Mouse (Mus musculus): Measurements from ENCODE around the gene Akr1b7. TPM values are rescaled to one million over a fixed set of nuclear protein-coding genes. Genes with fewer than 3 reads are reported as not detected.
"Not testable (repeated sequence)": the region's sequence is repeated elsewhere in the genome, so short reads cannot be mapped to it uniquely, and the experiment has no call there.

The Akr1b7 gene
- total and polyA plus RNA-seq, 2 experiments from 2014 or later: 0.31 TPM; not detected in 1

- H3K9ac ChIP-seq (replicated peaks; ENCODE audit: low read depth, low read length): no peak overlapping the region
- H3K27ac ChIP-seq (ENCODE audit: low read depth): no peak overlapping the region
- ATAC-seq (ENCODE audit: insufficient read depth, low read depth) (no peak), DNase-seq (ENCODE audit: low spot score) (no peak)
- no peaks in the 10 kb centered on the region for H3K9me3 ChIP-seq (replicated peaks; ENCODE audit: control insufficient read depth, low read length)
- no peaks in the 10 kb centered on the region for H3K36me3 ChIP-seq (replicated peaks; ENCODE audit: control insufficient read depth, insufficient read depth, low read length)
- TF ChIP-seq EP300 (IDR thresholded peaks at IDR 0.05; ENCODE audit: low read depth) (no peak), CTCF (IDR thresholded peaks at IDR 0.05; ENCODE audit: low read depth) (no peak)
- no peak overlapping the region for H3K4me3 ChIP-seq (ENCODE audit: low read depth, low read length)
- 90% methylated on average over 4 of the region's 4 CpGs for WGBS
- no peaks in the 10 kb centered on the region for H3K27me3 ChIP-seq (ENCODE audit: control insufficient read depth, insufficient read depth, low read length)
- no peak overlapping the region for H3K4me2 ChIP-seq (ENCODE audit: low read depth, low read length)
- H3K4me1 ChIP-seq (ENCODE audit: control insufficient read depth, insufficient read depth): no peaks in the 10 kb centered on the region
Measured at GRCm38 (mm10) chr6:34406746-34407145, 5.4 kb upstream of the Akr1b7 start.

- Histone ChIP-seq H3K9me3 (replicated peaks; ENCODE audit: control insufficient read depth, low read length) (no peaks in the 10 kb centered on the region), H3K27me3 (ENCODE audit: control insufficient read depth, insufficient read depth, low read length) (no peaks in the 10 kb centered on the region), H3K4me2 (ENCODE audit: low read depth, low read length) (no peak overlapping the region), H3K27ac (ENCODE audit: low read depth) (no peak overlapping the region), H3K4me3 (ENCODE audit: low read depth, low read length) (no peak overlapping the region), H3K4me1 (ENCODE audit: control insufficient read depth, insufficient read depth) (no peaks in the 10 kb centered on the region), H3K36me3 (replicated peaks; ENCODE audit: control insufficient read depth, insufficient read depth, low read length) (no peaks in the 10 kb centered on the region), H3K9ac (replicated peaks; ENCODE audit: low read depth, low read length) (no peak overlapping the region)
- ATAC-seq (ENCODE audit: insufficient read depth, low read depth) (no peak), DNase-seq (ENCODE audit: low spot score) (no peak)
- no peak for TF ChIP-seq CTCF (IDR thresholded peaks at IDR 0.05; ENCODE audit: low read depth)
- TF ChIP-seq EP300 (IDR thresholded peaks at IDR 0.05; ENCODE audit: low read depth): no peak
- WGBS: 86% methylated on average over 10 of the region's 10 CpGs
Measured at GRCm38 (mm10) chr6:34407403-34407802, 4.7 kb upstream of the Akr1b7 start.

DNA sequence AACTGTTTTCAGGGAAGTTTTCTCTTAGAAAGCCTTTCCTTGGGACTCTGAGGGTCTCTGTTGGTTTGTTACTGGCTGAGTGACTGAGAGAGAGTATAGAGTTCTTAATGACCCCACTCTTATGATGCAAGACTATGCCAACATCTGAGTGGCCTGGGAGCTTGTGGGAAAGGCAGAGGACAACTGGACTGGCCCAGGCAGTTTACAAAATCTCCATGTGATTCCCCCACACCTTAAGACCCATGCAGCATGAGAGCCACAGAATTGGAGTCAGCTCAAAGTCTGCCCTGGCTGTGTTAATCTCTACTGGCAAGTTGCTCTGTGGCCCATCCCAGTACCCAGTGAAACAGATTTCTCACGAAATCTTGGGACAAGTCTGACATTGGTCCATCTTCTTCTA, 554 bp downstream of the Akr1b7 start:
- no peaks in the 10 kb centered on the region for H3K9me3 ChIP-seq (replicated peaks; ENCODE audit: control insufficient read depth, low read length)
- TF ChIP-seq EP300 (IDR thresholded peaks at IDR 0.05; ENCODE audit: low read depth) (no peak), CTCF (IDR thresholded peaks at IDR 0.05; ENCODE audit: low read depth) (no peak)
- ATAC-seq (ENCODE audit: insufficient read depth, low read depth): no peak
- no peak overlapping the region for H3K4me3 ChIP-seq (ENCODE audit: low read depth, low read length)
- H3K9ac ChIP-seq (replicated peaks; ENCODE audit: low read depth, low read length): no peak overlapping the region
- no peak for DNase-seq (ENCODE audit: low spot score)
- H3K27me3 ChIP-seq (ENCODE audit: control insufficient read depth, insufficient read depth, low read length): no peaks in the 10 kb centered on the region
- H3K36me3 ChIP-seq (replicated peaks; ENCODE audit: control insufficient read depth, insufficient read depth, low read length): no peaks in the 10 kb centered on the region
- 60% methylated on average over 1 of the region's 1 CpGs for WGBS
- H3K4me2 ChIP-seq (ENCODE audit: low read depth, low read length): no peak overlapping the region
- no peaks in the 10 kb centered on the region for H3K4me1 ChIP-seq (ENCODE audit: control insufficient read depth, insufficient read depth)
- H3K27ac ChIP-seq (ENCODE audit: low read depth): no peak overlapping the region

DNA sequence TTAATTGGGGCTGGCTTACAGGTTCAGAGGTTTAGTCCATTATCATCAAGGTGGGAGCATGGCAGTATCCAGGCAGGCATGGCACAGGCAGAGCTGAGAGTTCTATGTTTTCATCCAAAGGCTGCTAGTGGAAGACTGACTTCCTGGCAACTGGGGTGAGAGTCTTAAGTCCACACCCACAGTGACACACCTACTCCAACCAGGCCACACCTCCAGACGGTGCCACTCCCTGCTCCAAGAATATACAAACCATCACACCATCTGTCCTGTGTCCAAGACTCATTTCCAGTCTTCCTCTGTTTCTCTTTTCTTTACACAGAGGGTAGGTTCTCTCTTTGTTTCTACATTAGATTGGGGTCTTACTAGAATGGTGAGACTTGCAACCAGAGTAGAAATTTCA, 1.3 kb downstream of the Akr1b7 start:
- WGBS: 38% methylated on average over 1 of the region's 1 CpGs
- not testable (repeated sequence) for ATAC-seq (ENCODE audit: insufficient read depth, low read depth); H3K9me3 ChIP-seq (replicated peaks; ENCODE audit: control insufficient read depth, low read length); DNase-seq (ENCODE audit: low spot score); H3K4me1 ChIP-seq (ENCODE audit: control insufficient read depth, insufficient read depth); H3K27ac ChIP-seq (ENCODE audit: low read depth); H3K9ac ChIP-seq (replicated peaks; ENCODE audit: low read depth, low read length); H3K36me3 ChIP-seq (replicated peaks; ENCODE audit: control insufficient read depth, insufficient read depth, low read length); H3K27me3 ChIP-seq (ENCODE audit: control insufficient read depth, insufficient read depth, low read length); H3K4me2 ChIP-seq (ENCODE audit: low read depth, low read length); H3K4me3 ChIP-seq (ENCODE audit: low read depth, low read length)

DNA sequence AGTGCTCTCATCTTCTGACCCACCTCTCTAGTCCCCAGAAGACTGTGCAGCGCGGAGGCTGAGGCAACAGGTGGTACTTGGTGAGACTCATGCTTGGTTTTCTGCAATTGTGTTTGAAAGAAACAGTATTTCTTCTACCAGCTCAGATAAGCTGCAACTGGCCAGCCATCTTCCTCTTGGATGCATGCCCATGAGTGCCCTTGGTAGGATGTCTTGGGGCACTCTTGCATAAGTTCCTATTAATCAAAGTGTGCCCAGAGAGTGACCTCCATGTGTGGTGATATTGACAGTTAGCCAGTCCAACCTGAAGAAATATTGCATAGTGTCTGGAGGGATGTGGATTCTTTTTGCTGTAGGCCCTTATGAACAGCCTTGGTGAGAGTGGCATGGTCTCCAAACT, 4.4 kb downstream of the Akr1b7 start:
- ATAC-seq (ENCODE audit: insufficient read depth, low read depth) (no peak), DNase-seq (ENCODE audit: low spot score) (no peak)
- TF ChIP-seq CTCF (IDR thresholded peaks at IDR 0.05; ENCODE audit: low read depth): no peak
- TF ChIP-seq EP300 (IDR thresholded peaks at IDR 0.05; ENCODE audit: low read depth): no peak
- WGBS: 92% methylated on average over 2 of the region's 2 CpGs
- H3K9ac ChIP-seq (replicated peaks; ENCODE audit: low read depth, low read length): no peak overlapping the region
- no peaks in the 10 kb centered on the region for H3K9me3 ChIP-seq (replicated peaks; ENCODE audit: control insufficient read depth, low read length)
- H3K4me1 ChIP-seq (ENCODE audit: control insufficient read depth, insufficient read depth): no peaks in the 10 kb centered on the region
- no peaks in the 10 kb centered on the region for H3K36me3 ChIP-seq (replicated peaks; ENCODE audit: control insufficient read depth, insufficient read depth, low read length)
- H3K27me3 ChIP-seq (ENCODE audit: control insufficient read depth, insufficient read depth, low read length): no peaks in the 10 kb centered on the region
- no peak overlapping the region for H3K27ac ChIP-seq (ENCODE audit: low read depth)
- H3K4me3 ChIP-seq (ENCODE audit: low read depth, low read length): no peak overlapping the region
- H3K4me2 ChIP-seq (ENCODE audit: low read depth, low read length): no peak overlapping the region

GRCm38 (mm10) chr6:34419071-34419470, 6.9 kb downstream of the Akr1b7 start:
- H3K9me3 ChIP-seq (replicated peaks; ENCODE audit: control insufficient read depth, low read length): no peaks in the 10 kb centered on the region
- no peak overlapping the region for H3K27ac ChIP-seq (ENCODE audit: low read depth)
- H3K9ac ChIP-seq (replicated peaks; ENCODE audit: low read depth, low read length): no peak overlapping the region
- H3K4me3 ChIP-seq (ENCODE audit: low read depth, low read length): no peak overlapping the region
- H3K36me3 ChIP-seq (replicated peaks; ENCODE audit: control insufficient read depth, insufficient read depth, low read length): no peaks in the 10 kb centered on the region
- DNase-seq (ENCODE audit: low spot score): no peak
- H3K4me1 ChIP-seq (ENCODE audit: control insufficient read depth, insufficient read depth): no peaks in the 10 kb centered on the region
- TF ChIP-seq EP300 (IDR thresholded peaks at IDR 0.05; ENCODE audit: low read depth): no peak
- TF ChIP-seq CTCF (IDR thresholded peaks at IDR 0.05; ENCODE audit: low read depth): no peak
- ATAC-seq (ENCODE audit: insufficient read depth, low read depth): no peak
- H3K4me2 ChIP-seq (ENCODE audit: low read depth, low read length): no peak overlapping the region
- H3K27me3 ChIP-seq (ENCODE audit: control insufficient read depth, insufficient read depth, low read length): no peaks in the 10 kb centered on the region

All from heart, postnatal 0 days (tissue).